Mouse (Mus musculus): ENCODE data around the gene 1700029H14Rik. TPM values are rescaled to one million over a fixed set of nuclear protein-coding genes. Genes with fewer than 3 reads are reported as not detected.

The 1700029H14Rik gene
- polyA plus RNA-seq, 1 experiment from 2014 or later: not detected

- peaks cover 4% of the 10 kb centered on the region; the same call in 1 of the 2 replicates for H3K4me1 ChIP-seq (replicated peaks)
- H3K27ac ChIP-seq (ENCODE audit: poor library complexity, severe bottlenecking): no peak overlapping the region
- H3K27me3 ChIP-seq (replicated peaks): 0 out of 2 replicates have a peak, but pooled peaks cover 5% of the 10 kb centered on the region
- H3K9ac ChIP-seq: no peak overlapping the region
- no peaks in the 10 kb centered on the region for H3K36me3 ChIP-seq
- peaks cover 5% of the 10 kb centered on the region; the same call in 1 of the 2 replicates for H3K9me3 ChIP-seq (replicated peaks)
- no peak overlapping the region for H3K4me2 ChIP-seq
- no peak for ATAC-seq (ENCODE audit: insufficient number of reproducible peaks, low FRiP score)
- no peak overlapping the region for H3K4me3 ChIP-seq
- WGBS: 38% methylated on average over 4 of the region's 4 CpGs
Observed at GRCm38 (mm10) chr8:13548235-13548634, 14.0 kb downstream of the 1700029H14Rik start.

- 79% methylated on average over 4 of the region's 4 CpGs for WGBS
- no peaks in the 10 kb centered on the region for H3K36me3 ChIP-seq
- H3K4me3 ChIP-seq: no peak overlapping the region
- peaks cover 5% of the 10 kb centered on the region; the same call in 1 of the 2 replicates for H3K9me3 ChIP-seq (replicated peaks)
- ATAC-seq (ENCODE audit: insufficient number of reproducible peaks, low FRiP score): no peak
- peaks cover 3% of the 10 kb centered on the region; the same call in 1 of the 2 replicates for H3K4me1 ChIP-seq (replicated peaks)
- no peak overlapping the region for H3K9ac ChIP-seq
- H3K27ac ChIP-seq (ENCODE audit: poor library complexity, severe bottlenecking): no peak overlapping the region
- H3K4me2 ChIP-seq: no peak overlapping the region
- 0 out of 2 replicates have a peak, but pooled peaks cover 5% of the 10 kb centered on the region for H3K27me3 ChIP-seq (replicated peaks)
Observed at GRCm38 (mm10) chr8:13546421-13546820, 15.8 kb downstream of the 1700029H14Rik start.

GRCm38 (mm10) chr8:13541526-13541925, 20.7 kb downstream of the 1700029H14Rik start:
- Histone ChIP-seq H3K36me3 (no peaks in the 10 kb centered on the region), H3K4me3 (no peak overlapping the region), H3K9me3 (replicated peaks) (peaks cover 5% of the 10 kb centered on the region; the same call in 1 of the 2 replicates), H3K4me2 (no peak overlapping the region), H3K27me3 (replicated peaks) (no peaks in the 10 kb centered on the region), H3K9ac (no peak overlapping the region), H3K4me1 (replicated peaks) (peaks cover 6% of the 10 kb centered on the region; the same call in 1 of the 2 replicates), H3K27ac (ENCODE audit: poor library complexity, severe bottlenecking) (no peak overlapping the region)
- no peak for ATAC-seq (ENCODE audit: insufficient number of reproducible peaks, low FRiP score)
- WGBS: 63% methylated on average over 5 of the region's 5 CpGs

GRCm38 (mm10) chr8:13540122-13540521, 22.1 kb downstream of the 1700029H14Rik start:
- no peaks in the 10 kb centered on the region for H3K27me3 ChIP-seq (replicated peaks)
- peaks cover 4% of the 10 kb centered on the region; the same call in 1 of the 2 replicates for H3K9me3 ChIP-seq (replicated peaks)
- H3K36me3 ChIP-seq: no peaks in the 10 kb centered on the region
- peaks cover 6% of the 10 kb centered on the region; the same call in 1 of the 2 replicates for H3K4me1 ChIP-seq (replicated peaks)
- no peak overlapping the region for H3K4me2 ChIP-seq
- no peak for ATAC-seq (ENCODE audit: insufficient number of reproducible peaks, low FRiP score)
- no peak overlapping the region for H3K27ac ChIP-seq (ENCODE audit: poor library complexity, severe bottlenecking)
- no peak overlapping the region for H3K9ac ChIP-seq
- WGBS: 73% methylated on average over 5 of the region's 5 CpGs
- H3K4me3 ChIP-seq: no peak overlapping the region

- no peak overlapping the region for H3K27ac ChIP-seq (ENCODE audit: poor library complexity, severe bottlenecking)
- ATAC-seq (ENCODE audit: insufficient number of reproducible peaks, low FRiP score): no peak
- H3K4me2 ChIP-seq: no peak overlapping the region
Observed at GRCm38 (mm10) chr8:13538821-13539220, 23.4 kb downstream of the 1700029H14Rik start.

GRCm38 (mm10) chr8:13537102-13537501, 25.2 kb downstream of the 1700029H14Rik start:
- ATAC-seq (ENCODE audit: insufficient number of reproducible peaks, low FRiP score): no peak
- WGBS: 76% methylated on average over 2 of the region's 2 CpGs
- H3K4me3 ChIP-seq: no peak overlapping the region
- H3K4me1 ChIP-seq (replicated peaks): peaks cover 10% of the 10 kb centered on the region
- H3K9ac ChIP-seq: no peak overlapping the region
- H3K4me2 ChIP-seq: no peak overlapping the region
- H3K27me3 ChIP-seq (replicated peaks): no peaks in the 10 kb centered on the region
- no peak overlapping the region for H3K27ac ChIP-seq (ENCODE audit: poor library complexity, severe bottlenecking)
- no peaks in the 10 kb centered on the region for H3K36me3 ChIP-seq
- no peaks in the 10 kb centered on the region; the same call in 1 of the 2 replicates for H3K9me3 ChIP-seq (replicated peaks)

More at GRCm38 (mm10) chr8:13538821-13539220, 23.4 kb downstream of the 1700029H14Rik start:
- Histone ChIP-seq H3K4me1 (replicated peaks) (peaks cover 6% of the 10 kb centered on the region; the same call in 1 of the 2 replicates), H3K9ac (no peak overlapping the region), H3K4me3 (no peak overlapping the region), H3K36me3 (no peaks in the 10 kb centered on the region), H3K9me3 (replicated peaks) (no peaks in the 10 kb centered on the region; the same call in 1 of the 2 replicates), H3K27me3 (replicated peaks) (no peaks in the 10 kb centered on the region)
- WGBS: 69% methylated on average over 6 of the region's 6 CpGs

GRCm38 (mm10) chr8:13533123-13533522, 29.1 kb downstream of the 1700029H14Rik start:
- H3K27ac ChIP-seq (ENCODE audit: poor library complexity, severe bottlenecking): no peak overlapping the region
- H3K4me3 ChIP-seq: no peak overlapping the region
- peaks cover 37% of the 10 kb centered on the region for H3K4me1 ChIP-seq (replicated peaks)
- H3K9ac ChIP-seq: no peak overlapping the region
- no peaks in the 10 kb centered on the region for H3K36me3 ChIP-seq
- no peak for ATAC-seq (ENCODE audit: insufficient number of reproducible peaks, low FRiP score)
- H3K9me3 ChIP-seq (replicated peaks): no peaks in the 10 kb centered on the region; the same call in 1 of the 2 replicates
- WGBS: 82% methylated on average over 8 of the region's 8 CpGs
- no peak overlapping the region for H3K4me2 ChIP-seq
- no peaks in the 10 kb centered on the region for H3K27me3 ChIP-seq (replicated peaks)

GRCm38 (mm10) chr8:13531602-13532171, 30.6 kb downstream of the 1700029H14Rik start:
- Histone ChIP-seq H3K9me3 (replicated peaks) (peaks cover 11% of the 10 kb centered on the region), H3K4me3 (no peak overlapping the region), H3K27ac (ENCODE audit: poor library complexity, severe bottlenecking) (peak overlapping the region; percentile 65), H3K27me3 (replicated peaks) (no peaks in the 10 kb centered on the region), H3K36me3 (no peaks in the 10 kb centered on the region), H3K9ac (peak overlapping the region; percentile 26; the same call in 1 of the 2 replicates), H3K4me1 (replicated peaks) (peaks cover 37% of the 10 kb centered on the region), H3K4me2 (peak overlapping the region; percentile 17; the same call in 1 of the 2 replicates)
- ATAC-seq (ENCODE audit: insufficient number of reproducible peaks, low FRiP score): peak; percentile 31; the same call in 1 of the 2 replicates
- 41% methylated on average over 9 of the region's 9 CpGs for WGBS

- H3K9me3 ChIP-seq (replicated peaks): peaks cover 15% of the 10 kb centered on the region
- peaks cover 37% of the 10 kb centered on the region for H3K4me1 ChIP-seq (replicated peaks)
- H3K27ac ChIP-seq (ENCODE audit: poor library complexity, severe bottlenecking): peak overlapping the region; percentile 65
- peak; percentile 76 for ATAC-seq (ENCODE audit: insufficient number of reproducible peaks, low FRiP score)
- H3K27me3 ChIP-seq (replicated peaks): no peaks in the 10 kb centered on the region
- peak overlapping the region; percentile 17; the same call in 1 of the 2 replicates for H3K4me2 ChIP-seq
- 22% methylated on average over 5 of the region's 5 CpGs for WGBS
- H3K4me3 ChIP-seq: no peak overlapping the region
- H3K9ac ChIP-seq: no peak overlapping the region
- no peaks in the 10 kb centered on the region for H3K36me3 ChIP-seq
Observed at GRCm38 (mm10) chr8:13530941-13531340, 31.3 kb downstream of the 1700029H14Rik start.

GRCm38 (mm10) chr8:13530401-13530800, 31.9 kb downstream of the 1700029H14Rik start:
- WGBS: 85% methylated on average over 3 of the region's 3 CpGs
- no peak overlapping the region for H3K4me2 ChIP-seq
- peak overlapping the region; percentile 65; the same call in 1 of the 2 replicates for H3K27ac ChIP-seq (ENCODE audit: poor library complexity, severe bottlenecking)

GRCm38 (mm10) chr8:13529891-13530316, 32.4 kb downstream of the 1700029H14Rik start:
- 31% methylated on average over 7 of the region's 7 CpGs for WGBS
- Histone ChIP-seq H3K4me1 (replicated peaks) (peaks cover 37% of the 10 kb centered on the region), H3K4me3 (no peak overlapping the region), H3K9ac (no peak overlapping the region), H3K36me3 (no peaks in the 10 kb centered on the region), H3K4me2 (no peak overlapping the region), H3K27me3 (replicated peaks) (no peaks in the 10 kb centered on the region), H3K9me3 (replicated peaks) (peaks cover 15% of the 10 kb centered on the region), H3K27ac (ENCODE audit: poor library complexity, severe bottlenecking) (peak overlapping the region; percentile 65)
- ATAC-seq (ENCODE audit: insufficient number of reproducible peaks, low FRiP score): 0 out of 2 replicates have a peak, but pooled peaks have one; percentile 19

More at GRCm38 (mm10) chr8:13530401-13530800, 31.9 kb downstream of the 1700029H14Rik start:
- Histone ChIP-seq H3K4me1 (replicated peaks) (peaks cover 37% of the 10 kb centered on the region), H3K4me3 (no peak overlapping the region), H3K36me3 (no peaks in the 10 kb centered on the region), H3K9me3 (replicated peaks) (peaks cover 15% of the 10 kb centered on the region), H3K9ac (no peak overlapping the region), H3K27me3 (replicated peaks) (no peaks in the 10 kb centered on the region)
- no peak for ATAC-seq (ENCODE audit: insufficient number of reproducible peaks, low FRiP score)
